Mouse (Mus musculus) ZHBTc4 (cell line): ENCODE results near the gene Oxa1l.
"Not testable (repeated sequence)": the region's sequence is repeated elsewhere in the genome, so short reads cannot be mapped to it uniquely, and the experiment has no call there.

Source experiments
- DNase-seq: peaks from one replicate; pipeline ENCODE4 v3.0.0-alpha.2; 2011; ENCODE audit warnings: low read depth, low spot score

Oxa1l gene

GRCm38 (mm10) chr14:54360577-54361340 lies at the start of gene Oxa1l:
Gene Oxa1l (plus strand): TSS chr14:54360834.
- peak; percentile 97 for DNase-seq

- DNase-seq: peak; percentile 25
Observed at GRCm38 (mm10) chr14:54311763-54312162, 48.9 kb upstream of the Oxa1l start.

GRCm38 (mm10) chr14:54321556-54322376 lies 38.9 kb upstream of the Oxa1l start:
- peak; percentile 47 for DNase-seq

- no peak for DNase-seq
Observed at GRCm38 (mm10) chr14:54324486-54324885, 36.1 kb upstream of the Oxa1l start.

- no peak for DNase-seq
Observed at GRCm38 (mm10) chr14:54328548-54328947, 32.1 kb upstream of the Oxa1l start.

- DNase-seq: peak; percentile 70
Observed at GRCm38 (mm10) chr14:54329201-54329600, 31.4 kb upstream of the Oxa1l start.

GRCm38 (mm10) chr14:54331178-54331577 lies 29.5 kb upstream of the Oxa1l start:
- DNase-seq: no peak

- DNase-seq: no peak
Observed at GRCm38 (mm10) chr14:54332176-54333074, 28.2 kb upstream of the Oxa1l start.

GRCm38 (mm10) chr14:54333452-54334189 lies 27.0 kb upstream of the Oxa1l start:
- DNase-seq: no peak

GRCm38 (mm10) chr14:54340836-54341235 lies 19.8 kb upstream of the Oxa1l start:
- peak; percentile 33 for DNase-seq

- DNase-seq: peak; percentile 30
Observed at GRCm38 (mm10) chr14:54341807-54342206, 18.8 kb upstream of the Oxa1l start.

GRCm38 (mm10) chr14:54350773-54351541 lies 9.7 kb upstream of the Oxa1l start:
- DNase-seq: not testable (repeated sequence)

- DNase-seq: no peak
Observed at GRCm38 (mm10) chr14:54352314-54352713, 8.3 kb upstream of the Oxa1l start.

- DNase-seq: peak; percentile 29
Observed at GRCm38 (mm10) chr14:54354406-54354805, 6.2 kb upstream of the Oxa1l start.

GRCm38 (mm10) chr14:54363156-54363555 lies 2.5 kb downstream of the Oxa1l start:
- no peak for DNase-seq

GRCm38 (mm10) chr14:54365026-54365645 lies 4.5 kb downstream of the Oxa1l start:
- DNase-seq: no peak

GRCm38 (mm10) chr14:54366581-54366980 lies 5.9 kb downstream of the Oxa1l start:
- no peak for DNase-seq

GRCm38 (mm10) chr14:54367429-54368060 lies 6.9 kb downstream of the Oxa1l start:
- no peak for DNase-seq

GRCm38 (mm10) chr14:54369372-54369771 lies 8.7 kb downstream of the Oxa1l start:
- DNase-seq: no peak
